Mouse (Mus musculus) spleen, postnatal 4 days (tissue): ENCODE results near the gene Tmem184b.

ENCODE experiments used
- DNase-seq, 2 experiments: peaks; one replicate each; pipeline ENCODE4 v3.0.0; 2022; ENCODE audit warnings: low spot score in 2 of 2

Tmem184b gene

DNA sequence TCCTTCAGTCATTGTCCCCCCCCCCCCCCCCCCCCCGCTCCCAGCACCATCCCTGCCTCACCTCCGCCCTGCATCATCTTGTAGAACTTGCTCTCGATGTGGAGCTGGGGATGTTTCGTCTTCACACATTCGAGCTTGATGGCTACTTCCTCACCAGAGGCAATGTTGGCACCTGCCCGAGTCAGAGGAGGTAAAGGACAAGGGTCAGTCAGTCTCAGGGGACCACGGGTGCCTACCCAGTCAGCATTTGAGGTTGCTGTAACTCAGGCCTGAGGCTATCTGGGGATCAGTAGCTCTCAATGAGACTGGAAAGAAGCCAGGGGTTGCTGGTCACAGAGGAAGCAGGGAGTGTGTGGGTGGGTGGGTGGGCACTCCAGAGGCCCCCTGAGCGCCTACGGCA, 26.6 kb upstream of the Tmem184b start:
- no peak for DNase-seq

DNA sequence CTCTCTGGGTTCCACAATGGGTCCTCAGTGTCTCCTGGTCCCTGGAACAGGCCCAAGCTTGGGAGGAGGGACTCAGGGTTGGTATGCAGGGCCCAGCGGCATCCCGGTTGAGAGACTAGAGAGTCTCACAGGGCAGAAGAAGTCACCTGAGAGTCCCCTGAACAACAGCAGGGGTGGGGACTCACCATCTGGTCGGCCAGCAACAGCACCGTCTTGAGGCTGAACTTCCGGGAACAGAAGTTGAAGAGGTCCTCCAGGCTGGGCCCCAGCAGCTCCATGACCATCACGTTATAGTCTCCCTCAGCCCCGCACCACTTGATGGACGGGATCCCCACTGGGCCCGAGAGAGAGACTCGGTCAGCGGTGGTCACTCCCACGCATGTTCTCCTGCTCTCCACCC, 26.2 kb upstream of the Tmem184b start:
- no peak for DNase-seq

DNA sequence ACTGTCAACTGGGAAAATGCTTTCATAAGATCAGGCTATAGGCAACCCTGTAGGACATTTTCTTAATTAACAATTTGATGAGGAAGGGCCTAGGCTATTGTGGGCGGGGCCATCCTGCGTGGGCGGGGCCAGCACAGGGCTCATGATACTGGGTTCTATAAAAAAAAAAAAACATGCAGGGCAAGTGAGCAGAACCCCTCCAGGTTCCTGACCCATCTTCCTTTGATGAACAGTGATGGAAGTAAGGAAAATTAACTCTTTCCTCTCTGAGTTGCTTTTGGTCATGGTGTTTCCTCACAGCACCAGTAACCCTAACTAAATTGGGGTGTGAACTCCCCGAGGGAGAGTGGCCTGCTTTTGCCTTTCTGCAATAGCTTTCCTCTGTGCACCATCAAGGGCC, 25.2 kb upstream of the Tmem184b start:
- no peak for DNase-seq

- DNase-seq = no peak
Measured at GRCm38 (mm10) chr15:79427516-79427915, 24.1 kb upstream of the Tmem184b start.

DNA sequence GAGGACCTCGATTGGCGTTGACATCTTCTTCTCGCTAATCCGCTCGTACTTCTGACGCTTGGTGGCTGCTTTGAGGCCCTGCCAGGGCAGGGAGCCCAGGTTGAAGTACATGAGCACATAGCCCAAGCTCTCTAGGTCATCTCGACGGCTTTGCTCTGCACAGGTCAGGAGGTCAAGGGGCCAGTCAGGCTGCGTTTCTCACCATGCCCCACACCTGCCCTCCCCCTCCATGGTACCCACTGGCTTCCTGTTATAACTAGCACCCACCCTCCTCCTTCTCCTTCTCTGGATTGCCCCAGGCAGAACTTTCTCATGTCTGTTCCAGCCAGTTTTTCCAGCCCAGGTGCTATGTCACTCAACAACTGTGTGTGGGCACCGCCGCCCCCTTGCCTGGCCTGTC, 22.1 kb upstream of the Tmem184b start:
- no peak for DNase-seq

- no peak for DNase-seq
Measured at GRCm38 (mm10) chr15:79424602-79425001, 21.2 kb upstream of the Tmem184b start.

DNA sequence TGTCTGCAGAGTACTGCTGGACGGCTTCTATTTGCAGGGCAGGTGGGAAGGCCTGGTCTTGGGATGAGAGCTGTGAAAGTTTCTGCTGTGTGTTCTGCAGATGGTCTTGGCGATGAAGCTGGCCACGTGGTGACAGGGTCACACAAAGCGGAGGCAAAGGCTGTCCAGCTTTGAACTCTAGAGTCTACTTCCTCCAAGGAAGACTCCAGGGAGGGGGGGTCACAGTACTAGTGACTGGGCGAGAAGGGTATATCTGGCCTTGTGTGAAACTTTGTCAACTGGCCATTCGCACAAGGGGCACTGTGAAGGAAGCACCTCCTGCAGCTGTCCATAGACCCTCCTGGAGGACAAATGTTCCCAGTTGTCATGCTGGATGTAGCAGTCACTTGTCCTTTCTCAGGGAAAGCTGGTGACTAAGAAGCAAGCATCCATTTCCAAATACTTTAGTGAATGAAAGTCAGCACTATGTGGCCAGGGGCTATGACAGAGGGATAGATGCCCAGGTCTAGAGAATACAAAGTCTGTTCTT, 19.4 kb upstream of the Tmem184b start:
- DNase-seq = no peak

- no peak for DNase-seq
Measured at GRCm38 (mm10) chr15:79418677-79419076, 15.3 kb upstream of the Tmem184b start.

GRCm38 (mm10) chr15:79418265-79418664, 14.9 kb upstream of the Tmem184b start:
- no peak for DNase-seq

- no peak for DNase-seq
Measured at GRCm38 (mm10) chr15:79417379-79417778, 14.0 kb upstream of the Tmem184b start.

DNA sequence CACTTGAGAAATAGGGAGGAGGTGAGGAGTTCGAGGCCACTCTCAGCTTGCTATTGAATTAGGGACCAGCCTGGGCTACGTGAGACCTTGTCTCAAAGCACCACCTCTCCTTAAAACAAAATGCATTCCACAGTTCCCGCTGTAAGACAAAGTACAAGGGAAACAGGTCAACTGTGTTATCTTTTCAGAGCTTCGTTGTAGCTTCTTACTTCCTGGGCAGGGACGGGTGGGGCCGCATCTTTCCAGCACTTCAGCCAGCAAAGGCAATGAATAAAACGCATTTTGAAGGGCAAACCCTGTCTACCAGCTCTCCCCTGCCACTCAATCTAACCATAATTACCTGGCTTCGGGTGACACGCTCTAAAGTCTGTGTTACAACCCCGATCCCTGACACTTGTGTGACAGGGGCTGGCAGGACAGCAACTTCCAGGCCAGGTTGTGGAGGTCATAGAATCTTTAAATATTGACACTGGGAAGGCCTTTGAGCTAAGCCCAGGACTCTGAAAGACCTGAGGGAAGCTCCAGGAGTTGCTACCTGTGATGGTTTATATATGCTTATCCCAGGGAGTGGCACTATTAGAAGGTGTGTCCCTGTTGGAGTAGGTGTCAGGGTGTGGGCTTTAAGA, 13.2 kb upstream of the Tmem184b start:
- no peak for DNase-seq

DNA sequence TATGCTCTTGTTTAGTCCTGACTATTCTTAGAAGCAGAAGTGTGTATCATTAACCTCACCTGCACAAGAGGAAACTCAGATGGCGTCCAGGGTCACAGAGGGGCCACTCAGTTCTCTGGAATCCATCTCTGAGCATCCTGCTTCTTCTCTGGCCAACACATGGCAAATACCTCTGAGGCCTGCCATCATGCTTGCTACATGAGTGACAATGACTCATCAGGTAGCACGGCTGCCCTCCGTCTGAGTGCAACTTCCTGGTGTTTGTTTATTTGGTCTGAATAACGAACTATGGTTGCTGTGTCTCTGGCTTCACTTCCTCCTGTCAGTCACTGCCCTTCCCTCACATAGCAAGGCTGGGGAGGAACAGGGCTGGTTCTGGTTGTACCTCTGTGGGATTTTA, 11.1 kb upstream of the Tmem184b start:
- no peak for DNase-seq

GRCm38 (mm10) chr15:79413802-79414201, 10.4 kb upstream of the Tmem184b start:
- no peak for DNase-seq

GRCm38 (mm10) chr15:79413201-79413600, 9.8 kb upstream of the Tmem184b start:
- no peak for DNase-seq

DNA sequence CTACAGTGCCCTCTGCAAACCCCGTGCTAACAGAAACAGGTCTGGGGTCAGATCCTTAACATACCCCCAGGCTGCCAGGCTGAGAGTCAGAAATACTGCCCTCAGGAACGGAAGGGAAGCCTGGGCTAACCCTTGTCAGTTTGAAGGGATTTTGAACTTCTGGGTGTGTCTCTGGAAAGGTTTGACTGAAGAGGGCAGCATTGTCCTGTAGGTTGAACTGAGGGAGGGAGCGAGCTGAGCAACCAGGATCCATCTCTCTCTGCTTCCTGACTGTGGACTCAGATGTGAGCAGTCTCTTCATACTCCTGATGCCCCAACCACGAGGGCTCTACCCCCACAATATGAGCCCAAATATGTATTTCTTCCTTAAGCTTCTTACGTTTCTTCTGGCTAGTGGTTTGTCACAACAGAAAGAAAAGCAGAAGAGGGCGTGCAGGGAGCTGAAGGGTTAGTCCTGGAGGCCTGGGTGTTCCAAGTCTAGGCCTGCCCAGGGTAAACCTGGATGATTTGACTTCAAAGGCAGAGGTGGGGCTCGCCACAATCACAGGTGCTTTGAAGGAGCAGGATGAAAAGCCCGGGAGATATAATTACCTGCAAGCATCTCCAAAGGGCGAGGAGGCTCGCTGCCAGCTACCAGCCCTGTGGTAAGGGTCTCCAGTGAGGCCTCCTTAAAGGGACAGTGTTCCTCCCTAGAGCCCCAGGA, 8.1 kb upstream of the Tmem184b start:
- no peak for DNase-seq

- DNase-seq = no peak
Measured at GRCm38 (mm10) chr15:79409077-79409573, 5.8 kb upstream of the Tmem184b start.

GRCm38 (mm10) chr15:79406564-79406963, 3.2 kb upstream of the Tmem184b start:
- no peak for DNase-seq

- DNase-seq = no peak
Measured at GRCm38 (mm10) chr15:79404277-79404676, 908 bp upstream of the Tmem184b start.

DNA sequence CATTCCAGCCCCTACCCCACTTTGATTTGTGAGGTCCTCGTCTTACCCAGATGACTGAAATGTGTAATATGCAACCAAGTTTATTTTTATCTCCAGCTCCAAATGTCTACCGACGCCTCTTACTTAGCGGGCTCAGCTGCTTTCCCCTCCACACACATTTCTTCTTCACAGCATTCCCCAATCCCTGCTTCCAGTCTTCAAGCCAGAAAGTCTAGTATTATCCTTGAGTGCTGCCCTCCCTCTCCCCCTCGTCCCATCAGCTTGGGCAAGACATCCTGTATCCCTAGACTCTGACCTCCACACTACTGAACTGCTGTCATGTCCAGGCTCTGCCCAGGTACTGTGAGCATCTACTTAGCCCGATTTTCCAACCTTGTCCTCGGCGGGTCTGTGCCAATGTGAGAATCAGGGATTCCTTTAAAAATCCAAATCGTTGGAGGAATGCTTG, 418 bp upstream of the Tmem184b start:
- no peak for DNase-seq

DNA sequence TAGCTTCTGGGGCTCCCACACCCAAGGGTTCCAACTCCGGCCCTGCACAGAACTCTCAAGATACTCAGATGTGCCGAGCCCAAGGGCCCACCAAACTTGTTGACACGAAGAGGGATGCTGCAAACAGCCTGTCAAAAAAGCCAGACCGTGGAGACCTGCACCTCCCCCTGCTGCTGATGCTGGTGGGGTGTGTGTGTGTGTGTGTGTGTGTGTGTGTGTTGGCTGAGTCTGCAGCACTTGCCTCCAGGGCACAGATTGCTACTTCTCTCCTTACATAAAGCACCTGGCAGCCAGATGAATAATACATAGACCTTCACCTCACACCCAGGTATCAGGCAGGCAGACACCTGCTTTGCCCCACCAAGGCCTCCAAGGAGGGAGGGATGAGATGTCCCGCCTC, 1.2 kb downstream of the Tmem184b start:
- DNase-seq = no peak

GRCm38 (mm10) chr15:79400975-79401365, 2.4 kb downstream of the Tmem184b start:
- DNase-seq = no peak

- no peak for DNase-seq
Measured at GRCm38 (mm10) chr15:79400134-79400974, 3.0 kb downstream of the Tmem184b start.
